Mouse (Mus musculus) T-helper 2 cell (primary cell): ENCODE results near the gene Spns1.

Experiments used
- in situ Hi-C: fragments of 300-600 bp; cut with MboI, MseI; formaldehyde crosslinking; loops from one replicate; pipeline ENCODE4 v1.15.1; 2025; ENCODE audit warnings: high pct_unique_total_duplicates

Spns1 gene

DNA sequence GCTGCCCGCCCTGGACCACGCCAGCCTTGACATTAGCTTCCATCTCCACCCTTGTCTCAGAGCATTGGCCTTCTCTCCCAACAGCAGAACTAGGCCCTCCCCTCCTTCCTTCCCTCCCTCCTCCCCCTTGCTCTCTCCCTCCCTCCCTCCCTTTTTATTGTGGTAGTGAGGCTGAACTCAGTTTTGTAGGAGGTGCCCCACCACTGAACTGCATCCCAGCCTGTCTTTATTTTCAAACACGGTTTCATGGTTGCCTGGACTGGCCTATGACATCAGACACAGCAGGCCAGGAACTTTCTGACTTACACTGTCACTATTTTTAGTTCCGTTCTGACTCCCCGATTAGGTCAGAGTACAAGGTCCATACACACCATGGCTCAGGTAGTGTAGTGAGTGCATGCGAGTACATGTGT is 37.0 kb downstream of the Spns1 start:
- in situ Hi-C loops = no loop called here

DNA sequence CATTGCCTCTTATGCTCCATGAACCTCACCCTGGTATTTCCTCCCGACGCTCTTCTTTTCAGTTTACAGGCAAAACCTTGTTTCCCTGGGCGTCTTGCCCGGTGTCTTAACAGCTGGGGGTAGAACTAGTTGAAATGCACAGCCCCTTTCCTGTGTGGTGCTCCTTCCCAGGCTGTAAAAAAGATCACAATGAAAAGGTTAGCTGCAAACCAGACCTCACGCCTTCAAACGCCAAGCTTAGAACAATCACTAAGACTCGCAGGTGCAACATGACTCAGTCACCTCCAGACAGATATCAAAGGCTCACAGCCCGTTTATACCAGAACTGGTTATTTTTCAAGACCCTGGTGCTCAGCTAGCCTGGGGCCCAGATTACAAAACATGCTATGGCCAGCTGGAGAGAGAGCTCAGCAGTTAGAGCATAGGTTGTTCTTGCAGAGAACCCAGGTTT is 37.7 kb downstream of the Spns1 start:
- in situ Hi-C loops = loop anchor here (5.0 kb wide), 1 partner anchor 33 kb away; no protein-coding TSS in a partner anchor

DNA sequence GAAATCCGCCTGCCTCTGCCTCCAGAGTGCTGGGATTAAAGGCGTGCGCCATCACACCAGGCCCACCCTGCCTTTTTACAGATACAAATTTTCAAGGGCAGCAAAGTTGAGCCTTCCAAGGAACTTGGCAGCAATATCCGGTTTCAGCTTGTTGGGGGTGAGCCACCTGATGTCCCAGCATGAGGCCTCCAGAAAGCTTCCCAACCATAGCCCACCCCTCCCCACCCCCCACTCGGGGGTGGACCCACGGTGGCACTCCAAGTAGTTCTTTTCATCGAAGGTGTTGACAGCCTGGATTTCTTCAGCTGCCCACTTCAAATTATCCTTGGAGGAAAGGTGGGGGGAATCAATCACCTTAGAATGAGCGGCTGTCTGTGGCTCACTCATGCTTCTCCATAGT is 38.3 kb downstream of the Spns1 start:
- in situ Hi-C loops = loop anchor here (5.0 kb wide), 1 partner anchor 33 kb away; no protein-coding TSS in a partner anchor

DNA sequence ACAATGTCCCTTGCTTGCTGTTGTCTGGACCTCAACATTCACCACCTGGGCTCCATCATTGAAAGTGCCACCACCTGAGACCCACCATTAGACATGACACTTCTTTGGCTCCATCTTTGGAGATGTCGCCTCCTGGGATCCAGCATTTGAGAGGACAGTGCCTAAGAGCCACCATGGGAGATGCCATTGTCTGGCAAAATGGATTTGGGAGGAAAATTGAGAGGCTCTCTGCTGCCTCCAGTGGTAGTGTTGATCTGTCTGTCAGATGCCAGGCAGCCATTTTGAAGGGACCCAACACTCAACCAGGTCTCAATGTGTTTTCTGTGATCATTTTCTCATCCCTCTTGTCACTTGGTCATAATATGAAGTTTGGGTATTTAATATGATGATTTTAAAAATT is 41.7 kb downstream of the Spns1 start:
- in situ Hi-C loops = loop anchor here (5.0 kb wide), 1 partner anchor 37 kb away; no protein-coding TSS in a partner anchor

DNA sequence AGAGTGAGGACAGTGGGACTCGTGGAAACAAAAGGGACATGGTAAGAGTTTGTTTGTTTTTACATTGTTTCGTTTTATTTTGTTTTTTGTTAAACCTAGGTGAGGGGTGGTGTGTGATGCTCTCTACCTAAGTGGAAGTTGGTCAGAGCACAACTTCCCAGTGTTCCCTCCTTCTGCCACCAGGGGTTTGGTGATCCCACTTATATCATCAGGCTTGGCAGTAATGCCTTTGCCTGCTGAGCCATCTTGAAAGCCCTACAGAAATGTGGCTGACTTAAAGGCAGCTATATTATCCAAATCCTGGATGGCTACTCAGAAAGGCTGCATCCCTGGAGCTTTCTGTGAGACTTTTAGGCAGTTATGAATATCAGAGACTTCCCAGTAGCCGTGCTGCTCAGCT is 44.6 kb downstream of the Spns1 start:
- in situ Hi-C loops = no loop called here

DNA sequence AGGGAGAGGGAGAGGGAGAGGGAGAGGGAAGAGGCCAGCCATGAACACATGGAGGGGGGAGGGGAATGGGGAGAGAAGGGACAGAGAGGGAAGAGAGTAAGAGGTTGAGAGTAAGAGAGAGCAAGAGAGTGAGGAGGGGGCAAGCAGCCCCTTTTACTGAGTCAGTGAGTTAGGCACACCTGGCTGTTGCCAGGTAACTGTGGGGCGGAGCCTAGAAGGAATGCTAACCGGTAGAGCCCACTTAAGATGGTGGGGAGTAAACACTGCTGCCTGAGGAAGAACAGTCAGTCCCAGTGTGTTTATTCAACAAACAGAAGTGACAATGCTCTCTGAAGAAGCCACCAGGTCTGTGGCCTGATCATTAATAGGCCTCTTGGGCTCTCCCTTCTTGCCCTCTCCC is 46.6 kb downstream of the Spns1 start:
- in situ Hi-C loops = no loop called here

DNA sequence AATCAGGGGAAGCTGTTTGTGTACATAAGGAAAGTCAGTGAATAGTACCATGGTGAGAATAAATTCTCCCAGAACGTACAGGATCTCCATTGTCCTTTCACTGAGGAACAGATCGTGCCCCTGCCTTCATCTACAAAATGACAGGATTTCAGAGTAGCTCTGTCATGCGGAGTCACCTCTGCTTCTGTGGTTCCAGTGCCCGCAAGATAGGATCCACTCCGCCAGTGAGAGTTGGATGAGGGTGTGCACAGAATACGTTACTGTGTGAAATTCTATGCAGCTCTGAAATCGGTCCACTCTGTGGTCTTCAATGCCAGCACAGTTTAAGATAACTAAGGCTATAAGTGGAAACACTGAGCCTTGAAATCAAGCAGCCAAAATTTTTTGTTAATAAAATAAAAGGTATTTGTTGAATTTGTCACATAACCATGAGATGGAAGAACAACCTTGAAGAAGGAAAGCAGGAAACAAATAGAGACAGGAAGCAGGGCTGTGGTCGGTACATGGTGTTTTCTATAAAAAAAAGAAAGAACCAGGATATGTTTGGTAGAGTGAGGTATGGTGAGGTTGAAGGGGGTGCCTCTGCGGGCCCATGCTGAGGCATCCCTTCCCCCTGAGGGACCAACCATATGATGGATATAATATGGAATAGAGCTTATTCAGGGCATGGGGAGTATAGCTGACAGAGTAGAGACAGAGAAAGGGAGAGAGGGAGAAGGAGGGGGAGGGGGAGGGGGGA is 47.2 kb downstream of the Spns1 start:
- in situ Hi-C loops = loop anchor here (10.0 kb wide), 1 partner anchor 195 kb away; no protein-coding TSS in a partner anchor

DNA sequence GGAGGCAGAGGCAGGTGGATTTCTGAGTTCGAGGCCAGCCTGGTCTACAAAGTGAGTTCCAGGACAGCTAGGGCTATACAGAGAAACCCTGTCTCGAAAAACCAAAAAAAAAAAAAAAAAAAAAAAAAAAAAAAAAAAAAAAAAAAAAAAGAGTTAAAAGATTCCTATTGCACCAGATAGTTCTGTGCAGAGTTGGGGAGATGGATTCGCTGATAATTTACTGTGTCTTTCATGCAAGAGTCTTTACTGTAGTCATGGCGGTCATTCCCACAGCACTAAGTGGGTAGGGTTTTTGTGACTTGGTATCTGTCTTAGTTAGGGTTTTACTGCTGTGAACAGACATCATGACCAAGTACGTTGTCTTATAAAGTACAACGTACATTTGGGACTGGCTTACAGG is 48.4 kb downstream of the Spns1 start:
- in situ Hi-C loops = loop anchor here (10.0 kb wide), 1 partner anchor 196 kb away; no protein-coding TSS in a partner anchor

DNA sequence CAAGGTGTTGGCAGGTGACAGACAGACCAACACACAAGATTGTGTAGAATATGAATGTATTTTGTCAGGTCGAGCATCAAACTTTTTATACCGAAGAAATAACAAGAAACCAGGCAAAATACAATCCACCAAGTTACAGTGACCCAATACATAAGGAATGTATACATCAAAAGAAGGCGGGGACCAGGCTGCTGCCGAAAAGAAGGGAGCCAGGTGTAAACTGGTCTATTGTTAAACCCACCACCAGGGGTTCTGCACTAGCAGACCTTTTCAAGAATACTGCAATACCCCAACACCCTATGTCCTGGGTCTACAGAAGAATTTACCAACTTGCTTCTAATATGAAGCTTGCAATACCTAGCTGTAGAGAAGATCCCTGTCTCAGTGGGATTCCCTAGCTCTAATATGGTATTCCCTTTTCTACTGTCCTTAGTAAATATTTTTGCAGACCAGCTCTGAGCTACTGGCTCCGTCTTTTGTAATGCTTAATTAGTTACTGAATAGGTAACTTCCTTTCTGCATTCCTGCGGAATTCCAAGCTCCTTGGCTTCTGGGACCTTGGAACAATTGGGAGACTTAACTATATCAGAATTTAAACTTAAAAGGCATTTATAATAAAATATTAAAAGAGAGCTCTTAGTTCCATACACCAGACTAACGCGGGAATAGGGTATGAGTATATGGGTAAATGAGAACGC is 51.5 kb downstream of the Spns1 start:
- in situ Hi-C loops = loop anchor here (10.0 kb wide), 1 partner anchor 199 kb away; no protein-coding TSS in a partner anchor

DNA sequence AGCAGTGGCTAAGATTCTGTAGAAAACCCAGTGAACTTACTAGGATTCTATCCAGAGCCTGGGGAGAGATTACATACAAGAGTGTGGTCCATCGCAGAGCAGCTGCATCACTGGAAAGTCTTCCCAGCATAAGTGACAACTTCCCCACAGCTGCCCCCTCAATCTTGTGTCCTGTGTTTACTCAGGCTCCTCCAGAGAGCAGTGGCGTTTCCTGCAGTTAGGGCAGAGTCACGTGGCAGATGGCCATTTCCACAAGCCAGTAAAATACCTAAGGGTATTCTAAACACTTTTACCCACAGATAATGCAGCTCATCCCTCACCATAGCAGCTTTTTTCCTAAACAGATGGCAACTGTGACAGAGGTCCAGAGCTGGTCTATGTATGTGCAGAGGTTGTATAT is 52.5 kb downstream of the Spns1 start:
- in situ Hi-C loops = loop anchor here (10.0 kb wide), 1 partner anchor 200 kb away; no protein-coding TSS in a partner anchor

DNA sequence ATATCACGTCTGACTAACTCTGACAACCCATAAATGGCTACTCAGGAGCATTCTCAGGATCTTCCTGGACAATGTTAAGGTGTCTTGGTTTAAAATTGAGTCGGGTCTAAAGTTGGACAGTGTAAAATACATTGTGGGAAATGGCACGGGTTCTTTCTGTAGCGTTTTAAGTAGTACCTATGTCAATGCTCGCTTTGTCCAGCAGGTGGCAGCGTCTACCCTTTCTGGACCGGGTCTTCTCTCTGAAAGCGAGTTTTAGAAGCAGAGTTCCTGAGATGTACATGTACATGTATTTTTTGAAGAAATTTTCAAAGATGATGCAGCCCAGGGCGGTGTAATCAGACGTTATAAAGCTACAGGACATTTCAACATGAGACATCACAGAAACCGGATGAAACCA is 53.5 kb downstream of the Spns1 start:
- in situ Hi-C loops = loop anchor here (10.0 kb wide), 1 partner anchor 201 kb away; no protein-coding TSS in a partner anchor
